Mouse (Mus musculus): ENCODE measurements around the gene Susd3. TPM values are rescaled to one million over a fixed set of nuclear protein-coding genes. Genes with fewer than 3 reads are reported as not detected.

The Susd3 gene
- total and polyA plus RNA-seq, 2 experiments from 2014 or later = 0.63 to 1.2 TPM

DNA sequence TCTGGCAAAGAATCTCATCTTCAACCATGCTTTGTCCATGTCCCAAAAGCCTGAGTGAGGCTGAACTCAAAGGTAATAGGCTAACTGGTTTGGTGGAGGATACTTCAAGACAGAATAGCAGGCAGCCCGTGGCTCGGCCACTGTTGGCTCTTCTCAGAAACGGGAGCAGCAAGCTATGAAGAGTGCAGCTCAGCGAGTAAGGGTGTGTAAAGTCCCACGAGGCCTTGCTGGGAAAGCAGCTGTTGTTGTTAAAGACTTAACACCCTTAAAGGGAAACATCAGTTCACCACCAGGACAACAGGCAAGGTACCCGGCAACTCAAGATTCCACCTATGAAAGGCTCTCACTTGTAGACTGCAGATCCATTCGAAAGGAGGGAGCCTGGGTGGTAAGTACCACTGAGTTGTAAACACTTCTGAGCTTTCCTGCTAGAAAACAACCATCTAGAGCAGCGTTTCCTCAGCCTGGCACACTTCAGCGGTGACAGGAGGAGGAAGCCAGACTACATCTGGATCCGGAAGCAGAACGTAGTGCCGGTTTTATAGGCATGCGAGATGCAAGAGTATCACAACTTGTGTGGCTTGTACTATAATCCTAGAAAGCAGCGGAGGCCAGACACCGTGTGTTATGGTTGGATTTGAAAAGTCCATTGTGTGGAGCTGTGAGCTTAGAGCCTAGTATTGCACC lies 11.7 kb upstream of the Susd3 start:
- H3K4me2 ChIP-seq (ENCODE audit: low read depth, low read length, poor library complexity, severe bottlenecking) = no peak overlapping the region
- H3K9me3 ChIP-seq (ENCODE audit: low read length) = no peaks in the 10 kb centered on the region
- H3K27ac ChIP-seq (ENCODE audit: low read depth, low read length) = no peak overlapping the region
- H3K4me1 ChIP-seq (ENCODE audit: insufficient read depth, low read length) = no peaks in the 10 kb centered on the region
- 84% methylated on average over 15 of the region's 15 CpGs for WGBS
- DNase-seq (ENCODE audit: low spot score) (no peak), ATAC-seq (ENCODE audit: low FRiP score) (no peak)
- peaks cover 13% of the 10 kb centered on the region; the same call in 1 of the 2 replicates for H3K36me3 ChIP-seq (ENCODE audit: insufficient read depth, low read length)
- no peak overlapping the region for H3K9ac ChIP-seq (replicated peaks; ENCODE audit: low read length, poor library complexity, severe bottlenecking)
- no peaks in the 10 kb centered on the region for H3K27me3 ChIP-seq (ENCODE audit: insufficient read depth, low read length)
- no peak for TF ChIP-seq CTCF (IDR thresholded peaks at IDR 0.05)
- no peak overlapping the region for H3K4me3 ChIP-seq (ENCODE audit: low read depth, low read length)

DNA sequence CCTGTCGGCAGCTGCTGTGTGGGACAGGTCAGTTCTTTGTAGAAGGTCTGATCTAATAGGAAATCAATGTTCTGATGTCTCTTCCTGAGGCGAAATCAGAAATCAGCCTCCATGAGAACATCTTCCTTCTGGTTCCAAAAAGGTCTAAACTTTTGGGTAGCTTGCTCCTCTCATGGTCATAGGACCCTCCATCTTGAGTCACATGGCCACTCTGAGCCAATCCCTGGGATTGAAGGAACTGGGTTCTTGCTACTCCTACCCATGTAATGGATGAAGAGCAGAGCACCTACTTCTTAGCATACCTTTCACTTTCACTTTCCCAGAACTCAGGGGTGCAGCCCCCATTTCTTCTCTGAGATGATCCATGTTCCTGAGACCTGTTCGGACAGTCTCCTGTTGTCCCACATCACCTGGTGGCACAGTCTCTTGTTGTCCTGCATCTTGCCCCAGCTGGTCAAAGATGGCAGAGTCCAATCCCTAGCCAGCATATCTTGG lies 9.4 kb upstream of the Susd3 start:
- no peak overlapping the region for H3K4me2 ChIP-seq (ENCODE audit: low read depth, low read length, poor library complexity, severe bottlenecking)
- no peak for TF ChIP-seq CTCF (IDR thresholded peaks at IDR 0.05)
- no peaks in the 10 kb centered on the region for H3K9me3 ChIP-seq (ENCODE audit: low read length)
- no peak for DNase-seq (ENCODE audit: low spot score)
- WGBS = 86% methylated on average over 3 of the region's 3 CpGs
- no peak overlapping the region for H3K4me3 ChIP-seq (ENCODE audit: low read depth, low read length)
- no peak for ATAC-seq (ENCODE audit: low FRiP score)
- no peak overlapping the region for H3K27ac ChIP-seq (ENCODE audit: low read depth, low read length)
- no peak overlapping the region for H3K9ac ChIP-seq (replicated peaks; ENCODE audit: low read length, poor library complexity, severe bottlenecking)
- H3K4me1 ChIP-seq (ENCODE audit: insufficient read depth, low read length) = no peaks in the 10 kb centered on the region
- no peaks in the 10 kb centered on the region for H3K36me3 ChIP-seq (ENCODE audit: insufficient read depth, low read length)
- H3K27me3 ChIP-seq (ENCODE audit: insufficient read depth, low read length) = no peaks in the 10 kb centered on the region

DNA sequence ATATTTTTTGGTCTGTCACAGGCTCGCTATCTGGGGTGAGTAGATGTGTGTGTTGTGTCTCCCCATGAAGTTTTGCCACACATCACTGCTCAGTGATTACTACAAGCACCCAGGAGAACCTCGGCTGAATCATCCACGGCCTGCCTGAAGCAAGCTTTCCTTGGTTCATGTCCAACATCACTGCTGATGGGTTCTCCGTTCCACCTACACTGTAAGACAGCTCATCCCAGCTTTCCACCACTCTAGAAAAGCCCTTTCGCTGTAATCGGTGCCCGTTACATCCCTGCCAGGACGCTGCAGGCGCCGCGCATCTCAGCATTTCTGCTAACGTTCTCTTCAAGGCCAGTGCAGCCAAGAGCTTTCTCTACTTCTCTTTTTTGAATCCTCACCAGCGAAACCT lies 4.2 kb upstream of the Susd3 start:
- DNase-seq (ENCODE audit: low spot score) = no peak
- no peak overlapping the region for H3K4me3 ChIP-seq (ENCODE audit: low read depth, low read length)
- WGBS = 89% methylated on average over 13 of the region's 13 CpGs
- TF ChIP-seq CTCF (IDR thresholded peaks at IDR 0.05) = no peak
- no peaks in the 10 kb centered on the region for H3K9me3 ChIP-seq (ENCODE audit: low read length)
- peaks cover 8% of the 10 kb centered on the region for H3K27me3 ChIP-seq (ENCODE audit: insufficient read depth, low read length)
- no peak overlapping the region for H3K9ac ChIP-seq (replicated peaks; ENCODE audit: low read length, poor library complexity, severe bottlenecking)
- no peak overlapping the region for H3K27ac ChIP-seq (ENCODE audit: low read depth, low read length)
- H3K4me2 ChIP-seq (ENCODE audit: low read depth, low read length, poor library complexity, severe bottlenecking) = no peak overlapping the region
- peaks cover 6% of the 10 kb centered on the region; the same call in 1 of the 2 replicates for H3K4me1 ChIP-seq (ENCODE audit: insufficient read depth, low read length)
- no peaks in the 10 kb centered on the region for H3K36me3 ChIP-seq (ENCODE audit: insufficient read depth, low read length)
- no peak for ATAC-seq (ENCODE audit: low FRiP score)

DNA sequence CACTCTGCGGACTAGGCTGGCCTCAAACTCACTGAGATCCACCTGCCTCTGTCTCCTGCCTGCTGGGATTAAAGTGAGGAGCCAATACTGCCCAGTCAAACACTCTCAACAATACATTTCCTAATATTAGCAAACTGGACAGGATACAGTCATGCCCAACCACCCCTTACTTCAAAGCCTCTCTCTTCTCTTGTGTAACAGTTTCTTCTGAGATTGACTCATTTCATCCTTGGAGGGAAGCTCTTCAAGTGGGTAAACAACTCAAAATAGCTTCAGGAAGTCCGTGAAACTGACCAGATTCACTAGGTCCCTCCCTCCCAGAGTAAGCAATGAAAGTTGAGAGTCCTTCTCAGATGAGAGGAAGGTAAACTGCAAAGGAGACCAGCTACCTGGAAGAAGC lies 3.6 kb upstream of the Susd3 start:
- DNase-seq (ENCODE audit: low spot score) (no peak), ATAC-seq (ENCODE audit: low FRiP score) (no peak)
- WGBS = 71% methylated on average over 2 of the region's 2 CpGs
- no peak for TF ChIP-seq CTCF (IDR thresholded peaks at IDR 0.05)
- Histone ChIP-seq H3K27me3 (ENCODE audit: insufficient read depth, low read length) (peaks cover 15% of the 10 kb centered on the region), H3K9me3 (ENCODE audit: low read length) (no peaks in the 10 kb centered on the region), H3K4me1 (ENCODE audit: insufficient read depth, low read length) (peaks cover 6% of the 10 kb centered on the region; the same call in 1 of the 2 replicates), H3K36me3 (ENCODE audit: insufficient read depth, low read length) (no peaks in the 10 kb centered on the region), H3K9ac (replicated peaks; ENCODE audit: low read length, poor library complexity, severe bottlenecking) (no peak overlapping the region), H3K27ac (ENCODE audit: low read depth, low read length) (no peak overlapping the region), H3K4me3 (ENCODE audit: low read depth, low read length) (no peak overlapping the region), H3K4me2 (ENCODE audit: low read depth, low read length, poor library complexity, severe bottlenecking) (no peak overlapping the region)

DNA sequence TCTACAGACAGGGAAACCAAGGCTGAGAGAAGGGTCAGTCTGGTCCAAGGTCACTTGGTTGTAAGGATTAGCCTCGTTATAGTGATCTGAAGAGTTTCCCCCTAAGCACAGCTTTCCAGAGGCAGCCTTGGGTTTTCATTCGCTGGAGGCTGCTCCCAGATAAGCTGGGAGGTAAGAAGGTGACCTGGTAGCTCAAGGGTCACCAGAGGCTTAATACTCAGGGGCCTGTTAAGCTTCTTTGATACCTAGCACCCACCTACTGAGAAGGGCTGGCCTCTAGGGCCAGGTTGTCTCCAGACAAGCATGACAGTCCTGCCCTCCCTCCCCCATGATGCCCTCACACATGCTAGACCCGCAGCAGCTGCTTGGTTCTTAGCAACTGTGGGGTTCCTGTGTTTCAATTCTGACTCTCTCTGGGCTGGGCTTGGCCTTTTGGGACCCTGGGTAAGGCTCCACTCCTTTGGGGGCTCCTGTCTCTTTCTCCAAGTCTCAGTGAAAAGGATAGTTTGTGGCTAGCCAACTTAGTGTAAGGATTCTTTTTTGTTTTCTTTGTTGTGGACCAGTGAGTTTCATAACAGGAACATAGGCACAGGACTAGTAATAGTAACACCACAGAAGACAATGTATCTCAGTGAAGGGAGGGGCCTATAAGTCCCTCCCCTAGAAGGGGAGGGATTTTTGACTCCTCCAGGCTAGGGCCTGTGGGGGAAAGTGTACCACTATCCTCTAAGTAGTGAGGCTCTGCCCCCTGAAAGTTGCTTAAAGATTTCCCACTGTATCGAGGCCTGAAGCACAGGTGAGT lies 2.4 kb upstream of the Susd3 start:
- WGBS = 24% methylated on average over 4 of the region's 4 CpGs
- no peaks in the 10 kb centered on the region for H3K9me3 ChIP-seq (ENCODE audit: low read length)
- DNase-seq (ENCODE audit: low spot score) (no peak), ATAC-seq (ENCODE audit: low FRiP score) (no peak)
- H3K27me3 ChIP-seq (ENCODE audit: insufficient read depth, low read length) = peaks cover 23% of the 10 kb centered on the region
- peaks cover 6% of the 10 kb centered on the region; the same call in 1 of the 2 replicates for H3K4me1 ChIP-seq (ENCODE audit: insufficient read depth, low read length)
- H3K27ac ChIP-seq (ENCODE audit: low read depth, low read length) = no peak overlapping the region
- TF ChIP-seq CTCF (IDR thresholded peaks at IDR 0.05) = no peak
- H3K36me3 ChIP-seq (ENCODE audit: insufficient read depth, low read length) = no peaks in the 10 kb centered on the region
- no peak overlapping the region for H3K4me2 ChIP-seq (ENCODE audit: low read depth, low read length, poor library complexity, severe bottlenecking)
- no peak overlapping the region for H3K9ac ChIP-seq (replicated peaks; ENCODE audit: low read length, poor library complexity, severe bottlenecking)
- H3K4me3 ChIP-seq (ENCODE audit: low read depth, low read length) = no peak overlapping the region

DNA sequence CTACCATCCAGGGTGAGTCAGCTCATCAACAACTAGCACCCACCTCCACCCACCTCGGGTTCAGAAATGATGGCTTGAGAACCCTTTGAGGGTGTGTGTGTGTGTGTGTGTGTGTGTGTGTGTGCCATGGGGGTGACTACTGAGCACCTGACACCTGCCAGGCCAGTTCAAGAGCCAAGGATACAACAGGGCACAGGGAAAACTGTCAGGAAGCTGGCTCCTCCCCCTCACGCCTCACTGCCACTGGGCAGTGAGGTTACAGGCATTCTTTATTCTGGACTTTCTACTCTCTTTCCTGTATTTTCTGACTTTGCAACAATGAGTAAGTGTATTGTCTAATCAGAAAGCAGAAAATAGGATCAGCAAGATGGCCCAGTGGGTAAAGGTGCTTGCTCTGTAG lies 1.1 kb upstream of the Susd3 start:
- no peaks in the 10 kb centered on the region for H3K36me3 ChIP-seq (ENCODE audit: insufficient read depth, low read length)
- no peak overlapping the region for H3K4me2 ChIP-seq (ENCODE audit: low read depth, low read length, poor library complexity, severe bottlenecking)
- no peak overlapping the region for H3K27ac ChIP-seq (ENCODE audit: low read depth, low read length)
- H3K4me1 ChIP-seq (ENCODE audit: insufficient read depth, low read length) = peaks cover 6% of the 10 kb centered on the region; the same call in 1 of the 2 replicates
- H3K4me3 ChIP-seq (ENCODE audit: low read depth, low read length) = no peak overlapping the region
- 66% methylated on average over 2 of the region's 2 CpGs for WGBS
- TF ChIP-seq CTCF (IDR thresholded peaks at IDR 0.05) = no peak
- H3K9ac ChIP-seq (replicated peaks; ENCODE audit: low read length, poor library complexity, severe bottlenecking) = no peak overlapping the region
- no peaks in the 10 kb centered on the region for H3K9me3 ChIP-seq (ENCODE audit: low read length)
- ATAC-seq (ENCODE audit: low FRiP score) (no peak), DNase-seq (ENCODE audit: low spot score) (no peak)
- H3K27me3 ChIP-seq (ENCODE audit: insufficient read depth, low read length) = peaks cover 23% of the 10 kb centered on the region
